Mouse (Mus musculus) MEL (cell line): ENCODE data around the gene Ppp1r1b. TPM values are rescaled to one million over a fixed set of nuclear protein-coding genes. Genes with fewer than 3 reads are reported as not detected.

Experiments
- DNase-seq: peaks from one replicate; pipeline ENCODE4 v3.0.0; 2011; ENCODE audit warnings: low read depth, low spot score
- H3K27ac ChIP-seq: 2 replicates; pipeline ENCODE4 v1.5.1; 2012; ENCODE audit warnings: low read depth, mild to moderate bottlenecking, control low read depth, low read length, moderate library complexity; ENCODE audit not compliant: control insufficient read depth
- H3K27me3 ChIP-seq, 2 experiments: fragments of 150-350 bp in 1 of 2; sonication (generic) in 1 of 2; 2 replicates each; pipeline ENCODE4 v1.6.1; 2012; ENCODE audit warnings: low read length in 2 of 2, mild to moderate bottlenecking in 2 of 2, improper control_type of control experiment in 1 of 2, moderate library complexity in 1 of 2; ENCODE audit not compliant: insufficient read depth in 2 of 2, control insufficient read depth in 1 of 2
- H3K36me3 ChIP-seq, 2 experiments: 2 replicates each; pipeline ENCODE4 v1.6.1; 2012 to 2014; ENCODE audit warnings: low read length in 2 of 2, improper control_type of control experiment in 1 of 2, inconsistent platforms in 1 of 2, mild to moderate bottlenecking in 1 of 2; ENCODE audit not compliant: insufficient read depth in 2 of 2, control insufficient read depth in 1 of 2
- H3K4me1 ChIP-seq, 2 experiments: fragments of 150-350 bp in 1 of 2; sonication (generic) in 1 of 2; 2 replicates each; pipeline ENCODE4 v1.6.1; 2012; ENCODE audit warnings: low read length in 2 of 2, improper control_type of control experiment in 1 of 2, mild to moderate bottlenecking in 1 of 2; ENCODE audit not compliant: insufficient read depth in 2 of 2, control insufficient read depth in 1 of 2
- H3K4me3 ChIP-seq, 2 experiments: fragments of 150-350 bp in 1 of 2; sonication (generic) in 1 of 2; 2 replicates each; pipeline ENCODE4 v1.5.1; 2012; ENCODE audit warnings: low read depth in 2 of 2, low read length in 2 of 2, mild to moderate bottlenecking in 2 of 2, moderate library complexity in 2 of 2, control low read depth in 1 of 2, improper control_type of control experiment in 1 of 2; ENCODE audit not compliant: control insufficient read depth in 1 of 2, insufficient read depth in 1 of 2
- H3K79me2 ChIP-seq: 2 replicates; pipeline ENCODE4 v1.6.1; 2012; ENCODE audit warnings: mild to moderate bottlenecking, low read length, moderate library complexity; ENCODE audit not compliant: control insufficient read depth, poor library complexity, insufficient read depth
- H3K9ac ChIP-seq: 2 replicates; pipeline ENCODE4 v1.6.1; 2012; ENCODE audit warnings: low read depth, mild to moderate bottlenecking, control low read depth, low read length, moderate library complexity; ENCODE audit not compliant: control insufficient read depth, poor library complexity, severe bottlenecking
- H3K9me3 ChIP-seq: fragments of 150-350 bp; sonication (generic); replicated peaks from 2 replicates; pipeline ENCODE4 v1.6.1; 2012; ENCODE audit warnings: mild to moderate bottlenecking, low read length, improper control_type of control experiment, moderate library complexity; ENCODE audit not compliant: insufficient read depth
- BHLHE40 ChIP-seq: IDR thresholded peaks from 2 replicates; pipeline ENCODE4 v1.6.1; 2012; ENCODE audit warnings: low read depth, mild to moderate bottlenecking, inconsistent platforms, low read length, improper control_type of control experiment, borderline replicate concordance
- CHD1 ChIP-seq: IDR thresholded peaks from 2 replicates; pipeline ENCODE4 v1.6.1; 2012; ENCODE audit warnings: low read depth, mild to moderate bottlenecking, inconsistent platforms, low read length, improper control_type of control experiment
- CHD2 ChIP-seq: IDR thresholded peaks from 2 replicates; pipeline ENCODE4 v1.6.1; 2011; ENCODE audit warnings: low read length, improper control_type of control experiment
- CTCF ChIP-seq, 3 experiments: IDR thresholded peaks in 2 of 3; conservative IDR thresholded peaks in 1 of 3; 2 replicates each; pipeline ENCODE4 v1.5.1; 2011 to 2012; ENCODE audit warnings: low read length in 3 of 3, low read depth in 2 of 3, mild to moderate bottlenecking in 2 of 3, improper control_type of control experiment in 1 of 3, inconsistent platforms in 1 of 3, mixed read lengths in 1 of 3, moderate library complexity in 1 of 3; ENCODE audit not compliant: control insufficient read depth in 1 of 3, insufficient read depth in 1 of 3, poor library complexity in 1 of 3, severe bottlenecking in 1 of 3
- E2F4 ChIP-seq: IDR thresholded peaks from 2 replicates; pipeline ENCODE4 v1.6.1; 2011; ENCODE audit warnings: low read depth, low read length, improper control_type of control experiment, borderline replicate concordance
- ETS1 ChIP-seq: IDR thresholded peaks from 2 replicates; pipeline ENCODE4 v1.6.1; 2012; ENCODE audit warnings: low read depth, mild to moderate bottlenecking, inconsistent platforms, low read length, improper control_type of control experiment, moderate library complexity
- GABPA ChIP-seq: IDR thresholded peaks from 2 replicates; pipeline ENCODE4 v1.6.1; 2012; ENCODE audit warnings: low read depth, mild to moderate bottlenecking, inconsistent platforms, low read length, improper control_type of control experiment, moderate library complexity
- HCFC1 ChIP-seq: IDR thresholded peaks from 2 replicates; pipeline ENCODE4 v1.6.1; 2012; ENCODE audit warnings: low read depth, mild to moderate bottlenecking, inconsistent platforms, low read length, improper control_type of control experiment, moderate library complexity
- JUND ChIP-seq: IDR thresholded peaks from 2 replicates; pipeline ENCODE4 v1.6.1; 2011; ENCODE audit warnings: low read depth, mild to moderate bottlenecking, improper control_type of control experiment, low read length
- KAT2A ChIP-seq: conservative IDR thresholded peaks from 2 replicates; pipeline ENCODE4 v1.6.1; 2012; ENCODE audit warnings: low read depth, low read length, improper control_type of control experiment, inconsistent platforms
- MAFK ChIP-seq: IDR thresholded peaks from 2 replicates; pipeline ENCODE4 v1.6.1; 2011; ENCODE audit warnings: low read depth, mild to moderate bottlenecking, low read length, improper control_type of control experiment, borderline replicate concordance
- MAX ChIP-seq: IDR thresholded peaks from 2 replicates; pipeline ENCODE4 v1.6.1; 2011; ENCODE audit warnings: low read length, improper control_type of control experiment
- MEF2A ChIP-seq: IDR thresholded peaks from 2 replicates; pipeline ENCODE4 v1.6.1; 2014; ENCODE audit warnings: low read depth, mild to moderate bottlenecking, inconsistent platforms, low read length, improper control_type of control experiment; ENCODE audit not compliant: poor library complexity, insufficient replicate concordance, severe bottlenecking; ENCODE audit errors: extremely low read depth
- MXI1 ChIP-seq: IDR thresholded peaks from 2 replicates; pipeline ENCODE4 v1.6.1; 2011; ENCODE audit warnings: mild to moderate bottlenecking, low read depth, low read length, improper control_type of control experiment
- MYB ChIP-seq: IDR thresholded peaks from 2 replicates; pipeline ENCODE4 v1.6.1; 2011; ENCODE audit warnings: mild to moderate bottlenecking, low read depth, low read length, improper control_type of control experiment
- MYC ChIP-seq: IDR thresholded peaks from 2 replicates; pipeline ENCODE4 v1.6.1; 2011; ENCODE audit warnings: low read depth, mild to moderate bottlenecking, low read length, improper control_type of control experiment, moderate library complexity
- POLR2A ChIP-seq, 2 experiments: IDR thresholded peaks; 2 replicates each; pipeline ENCODE4 v1.6.1; 2011 to 2012; ENCODE audit warnings: low read length in 2 of 2, mild to moderate bottlenecking in 2 of 2, control low read depth in 1 of 2, improper control_type of control experiment in 1 of 2, low read depth in 1 of 2, moderate library complexity in 1 of 2; ENCODE audit not compliant: control insufficient read depth in 1 of 2, insufficient read depth in 1 of 2, poor library complexity in 1 of 2
- RAD21 ChIP-seq: IDR thresholded peaks from 2 replicates; pipeline ENCODE4 v1.6.1; 2011; ENCODE audit warnings: mild to moderate bottlenecking, low read depth, low read length, improper control_type of control experiment
- RCOR1 ChIP-seq: IDR thresholded peaks from 2 replicates; pipeline ENCODE4 v1.6.1; 2012; ENCODE audit warnings: low read depth, mild to moderate bottlenecking, inconsistent platforms, low read length, improper control_type of control experiment
- SMC3 ChIP-seq: IDR thresholded peaks from 2 replicates; pipeline ENCODE4 v1.6.1; 2011; ENCODE audit warnings: low read depth, low read length, improper control_type of control experiment
- TAL1 ChIP-seq: IDR thresholded peaks from 2 replicates; pipeline ENCODE4 v1.6.1; 2012; ENCODE audit warnings: mild to moderate bottlenecking, inconsistent platforms, low read length, moderate library complexity, mixed read lengths
- TCF12 ChIP-seq: IDR thresholded peaks from 2 replicates; pipeline ENCODE4 v1.6.1; 2014; ENCODE audit warnings: low read depth, mild to moderate bottlenecking, inconsistent platforms, low read length, improper control_type of control experiment, moderate library complexity
- USF1 ChIP-seq: IDR thresholded peaks from 2 replicates; pipeline ENCODE4 v1.6.1; 2014; ENCODE audit warnings: low read depth, mild to moderate bottlenecking, inconsistent platforms, low read length, improper control_type of control experiment, moderate library complexity
- USF2 ChIP-seq, 2 experiments: IDR thresholded peaks; 2 replicates each; pipeline ENCODE4 v1.6.1; 2011 to 2012; ENCODE audit warnings: improper control_type of control experiment in 2 of 2, low read length in 2 of 2, borderline replicate concordance in 1 of 2, inconsistent platforms in 1 of 2, low read depth in 1 of 2, mild to moderate bottlenecking in 1 of 2; ENCODE audit not compliant: insufficient read depth in 1 of 2
- ZC3H11A ChIP-seq: IDR thresholded peaks from 2 replicates; pipeline ENCODE4 v1.6.1; 2012; ENCODE audit warnings: low read depth, mild to moderate bottlenecking, inconsistent platforms, low read length, improper control_type of control experiment
- ZKSCAN1 ChIP-seq: IDR thresholded peaks from 2 replicates; pipeline ENCODE4 v1.6.1; 2012; ENCODE audit warnings: low read depth, mild to moderate bottlenecking, inconsistent platforms, low read length, improper control_type of control experiment, moderate library complexity
- ZMIZ1 ChIP-seq: IDR thresholded peaks from 2 replicates; pipeline ENCODE4 v1.6.1; 2012; ENCODE audit warnings: low read depth, mild to moderate bottlenecking, inconsistent platforms, low read length, improper control_type of control experiment, moderate library complexity
- ZNF384 ChIP-seq: IDR thresholded peaks from 2 replicates; pipeline ENCODE4 v1.6.1; 2012; ENCODE audit warnings: low read depth, mild to moderate bottlenecking, inconsistent platforms, low read length, improper control_type of control experiment
- polyA plus RNA-seq, 2 experiments: library from polyadenylated mRNA; stranded (reverse) in 1 of 2; unstranded in 1 of 2; fragments of >175 nt in 1 of 2; fragments of >200 nt in 1 of 2; gene quantifications; 2 replicates each; pipeline versions ENCODE4 v1.2.1 to v1.2.4; 2012; ENCODE audit warnings: low replicate concordance in 2 of 2, low read depth in 1 of 2; ENCODE audit not compliant: insufficient read length in 2 of 2, insufficient read depth in 1 of 2, missing spikeins in 1 of 2
- total RNA-seq: library from RNA; depleted of rRNA; stranded (reverse); fragments of 300-350 nt; gene quantifications from 2 replicates; pipeline ENCODE4 v1.2.3, GENCODE M21; 2012

Gene Ppp1r1b
- total and polyA plus RNA-seq, 3 experiments = 35.2 to 114 TPM; not detected in 1

DNA sequence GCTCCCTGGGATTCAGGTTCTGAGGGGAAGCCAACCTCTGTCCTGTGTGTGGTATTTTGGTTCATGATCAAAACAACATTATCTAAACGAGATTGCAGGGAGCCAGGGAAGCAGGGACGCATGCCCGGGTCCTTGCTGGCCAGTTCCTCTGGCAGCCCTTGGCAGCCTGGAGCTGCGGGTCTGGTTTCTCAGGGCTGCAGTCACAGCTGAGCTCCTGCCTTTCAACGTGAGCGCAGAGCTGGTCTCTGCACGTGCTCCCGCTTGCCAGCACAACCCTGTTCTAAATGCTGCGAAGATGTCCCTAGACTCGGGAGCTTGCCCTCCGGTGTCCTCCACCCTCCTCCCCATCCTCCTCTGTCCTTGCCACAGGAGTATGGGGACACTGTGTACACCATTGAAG is 29.6 kb downstream of the Ppp1r1b start:
- H3K27ac ChIP-seq = no peak overlapping the region
- H3K36me3 ChIP-seq = peaks cover 0 to 4% of the 10 kb centered on the region in 2 experiments; a peak in 2 of 4 replicates
- no peak for TF ChIP-seq TCF12
- no peak for TF ChIP-seq USF2 (IDR thresholded peaks at IDR 0.05; ENCODE audit: borderline replicate concordance in 1 of 2, insufficient read depth in 1 of 2, low read depth in 1 of 2, low read length in 2 of 2)
- TF ChIP-seq RAD21 = no peak
- TF ChIP-seq ZNF384 = no peak
- TF ChIP-seq POLR2A (IDR thresholded peaks at IDR 0.05; ENCODE audit: control insufficient read depth in 1 of 2, insufficient read depth in 1 of 2, low read depth in 1 of 2, low read length in 2 of 2, poor library complexity in 1 of 2) = no peak
- TF ChIP-seq ETS1 = no peak
- no peak for TF ChIP-seq BHLHE40
- no peak for TF ChIP-seq MYB
- TF ChIP-seq GABPA = no peak
- TF ChIP-seq SMC3 = no peak
- no peak for TF ChIP-seq KAT2A
- no peak for TF ChIP-seq E2F4
- no peak for TF ChIP-seq MYC
- no peak for TF ChIP-seq HCFC1
- no peak for TF ChIP-seq TAL1
- no peak for TF ChIP-seq CHD1
- no peak for TF ChIP-seq MEF2A
- H3K79me2 ChIP-seq = no peaks in the 10 kb centered on the region
- no peaks in the 10 kb centered on the region for H3K27me3 ChIP-seq
- DNase-seq = no peak
- H3K9me3 ChIP-seq = no peaks in the 10 kb centered on the region
- H3K4me3 ChIP-seq = no peak overlapping the region
- no peaks in the 10 kb centered on the region for H3K4me1 ChIP-seq
- no peak overlapping the region for H3K9ac ChIP-seq

GRCm38 (mm10) chr11:98379379-98379778 is 31.2 kb downstream of the Ppp1r1b start:
- Histone ChIP-seq H3K36me3 (peaks cover 0 to 4% of the 10 kb centered on the region in 2 experiments; a peak in 2 of 4 replicates), H3K79me2 (no peaks in the 10 kb centered on the region), H3K4me3 (no peak overlapping the region), H3K4me1 (no peaks in the 10 kb centered on the region), H3K9me3 (no peaks in the 10 kb centered on the region), H3K27me3 (no peaks in the 10 kb centered on the region), H3K9ac (no peak overlapping the region), H3K27ac (no peak overlapping the region)
- DNase-seq = no peak
- TF ChIP-seq ZC3H11A (no peak), MXI1 (no peak), JUND (no peak), BHLHE40 (no peak), MAFK (no peak), CTCF (IDR thresholded peaks at IDR 0.05 in 2 of 3, conservative IDR thresholded peaks at IDR 0.05 in 1 of 3; ENCODE audit: control insufficient read depth in 1 of 3, insufficient read depth in 1 of 3, low read depth in 2 of 3, low read length in 3 of 3, poor library complexity in 1 of 3, severe bottlenecking in 1 of 3) (no peak), KAT2A (no peak), CHD2 (no peak), ZKSCAN1 (no peak), RCOR1 (no peak), MYC (no peak), ETS1 (no peak), RAD21 (no peak), ZNF384 (no peak), USF1 (no peak), POLR2A (IDR thresholded peaks at IDR 0.05; ENCODE audit: control insufficient read depth in 1 of 2, insufficient read depth in 1 of 2, low read depth in 1 of 2, low read length in 2 of 2, poor library complexity in 1 of 2) (no peak), MAX (no peak), SMC3 (no peak), ZMIZ1 (no peak)
